Mouse (Mus musculus) midbrain, postnatal 0 days (tissue): ENCODE data around the gene Btbd11. TPM values are rescaled to one million over a fixed set of nuclear protein-coding genes. Genes with fewer than 3 reads are reported as not detected.

Experiments
- ATAC-seq: fragments of 200-750 bp; cut with Nextera tagmentation; 2 replicates; pipeline ENCODE4 v1.8.0; 2017; ENCODE audit warnings: moderate number of reproducible peaks, mild to moderate bottlenecking, moderate TSS enrichment, moderate library complexity; ENCODE audit not compliant: low FRiP score
- DNase-seq: peaks from one replicate; pipeline ENCODE4 v3.0.0-alpha.2; 2015; ENCODE audit warnings: low spot score
- H3K27ac ChIP-seq: fragments of 300-500 bp; sonication (generic); 2 replicates; pipeline ENCODE4 v1.5.1; 2014; ENCODE audit warnings: low read depth, mild to moderate bottlenecking, low read length, mixed read lengths
- H3K27me3 ChIP-seq: fragments of 300-500 bp; sonication (generic); 2 replicates; pipeline ENCODE4 v1.6.1; 2014; ENCODE audit warnings: low read length, control low read depth, mixed read lengths; ENCODE audit not compliant: insufficient read depth
- H3K36me3 ChIP-seq: fragments of 300-500 bp; sonication (generic); 2 replicates; pipeline ENCODE4 v1.6.1; 2014; ENCODE audit warnings: low read length, control low read depth, mixed read lengths; ENCODE audit not compliant: insufficient read depth
- H3K4me1 ChIP-seq: fragments of 300-500 bp; sonication (generic); 2 replicates; pipeline ENCODE4 v1.6.1; 2014; ENCODE audit warnings: mild to moderate bottlenecking, control low read depth, antibody characterized with exemption, low read length, mixed read lengths; ENCODE audit not compliant: insufficient read depth
- H3K4me2 ChIP-seq: fragments of 300-500 bp; sonication (generic); 2 replicates; pipeline ENCODE4 v1.6.1; 2014; ENCODE audit warnings: low read depth, mild to moderate bottlenecking, low read length, mixed read lengths; ENCODE audit not compliant: poor library complexity, severe bottlenecking
- H3K4me3 ChIP-seq: fragments of 300-500 bp; sonication (generic); 2 replicates; pipeline ENCODE4 v1.5.1; 2014; ENCODE audit warnings: low read depth, mild to moderate bottlenecking, low read length, moderate library complexity
- H3K9ac ChIP-seq: fragments of 300-500 bp; sonication (generic); replicated peaks from 2 replicates; pipeline ENCODE4 v1.6.1; 2014; ENCODE audit warnings: mild to moderate bottlenecking, low read length, moderate library complexity, mixed read lengths; ENCODE audit not compliant: poor library complexity, severe bottlenecking
- H3K9me3 ChIP-seq: fragments of 300-500 bp; sonication (generic); 2 replicates; pipeline ENCODE4 v1.6.1; 2016; ENCODE audit warnings: low read length, control low read depth
- CTCF ChIP-seq: IDR thresholded peaks from 2 replicates; pipeline ENCODE4 v1.5.1; 2016; ENCODE audit warnings: antibody characterized with exemption, mild to moderate bottlenecking
- WGBS: fragments of 180-500 bp; shearing (Covaris S2); extraction: QIAGEN DNeasy Blood & Tissue Kit; methylation state at CpG from one replicate; pipeline ENCODE4 v1.1.7; 2014; 5-methylcytosine and 5-hydroxymethylcytosine counted together
- polyA plus RNA-seq: library from polyadenylated mRNA; unstranded; fragments of >200 nt; fragmentation: Nextera tagmentation; extraction: Ambion mirVana; gene quantifications from 2 replicates; pipeline ENCODE4 v1.2.1, GENCODE M21; 2015
- total RNA-seq: library from RNA; depleted of rRNA; stranded (reverse); fragments of >200 nt; gene quantifications from 2 replicates; pipeline ENCODE4 v1.2.3, GENCODE M21; 2014

Gene Btbd11
- total and polyA plus RNA-seq, 2 experiments from 2014 or later = 17.1 to 47.4 TPM

DNA sequence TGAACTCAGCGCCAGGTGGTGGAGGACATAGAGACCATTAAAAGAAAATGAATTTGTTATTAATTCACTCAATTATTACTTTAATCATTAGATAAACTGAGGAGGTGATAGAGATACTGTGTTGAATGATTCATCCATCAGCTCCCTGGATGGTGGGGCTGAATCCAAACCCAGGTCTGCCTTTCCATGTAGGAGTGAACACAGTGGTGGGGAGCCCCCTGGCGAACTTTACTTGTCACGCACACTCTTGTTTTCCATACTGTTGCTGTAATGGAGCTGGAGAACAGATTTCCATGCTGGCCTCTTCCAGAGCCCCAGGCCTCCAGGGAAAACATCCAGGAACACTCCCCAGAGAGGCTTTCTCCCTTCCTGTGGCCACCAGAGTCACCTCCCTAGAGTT lies 50.6 kb downstream of the Btbd11 start:
- ATAC-seq = no peak
- Histone ChIP-seq H3K9ac (no peak overlapping the region), H3K4me3 (no peak overlapping the region), H3K27me3 (no peaks in the 10 kb centered on the region), H3K27ac (no peak overlapping the region), H3K4me1 (no peaks in the 10 kb centered on the region), H3K4me2 (no peak overlapping the region), H3K9me3 (no peaks in the 10 kb centered on the region), H3K36me3 (no peaks in the 10 kb centered on the region)
- no peak for TF ChIP-seq CTCF
- DNase-seq = no peak
- 82% methylated on average over 3 of the region's 3 CpGs for WGBS

DNA sequence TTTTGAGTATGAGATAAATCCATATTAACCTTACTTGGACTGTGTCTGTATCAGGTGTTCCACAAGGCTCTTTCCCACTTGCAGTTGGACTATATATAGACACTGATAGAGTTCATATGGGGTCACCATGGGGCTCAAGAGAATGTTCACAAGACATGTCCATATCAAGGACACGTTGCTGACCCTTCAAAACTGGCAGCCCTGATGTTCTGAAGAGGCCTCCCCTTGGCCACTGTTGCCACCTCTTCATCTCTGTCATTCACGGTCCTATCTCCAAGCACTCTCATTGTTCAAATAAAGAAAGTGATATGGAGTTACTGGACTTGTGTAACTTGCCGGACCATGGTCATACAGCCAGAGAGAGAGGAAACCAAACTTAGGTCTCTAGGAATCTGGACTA lies 56.8 kb downstream of the Btbd11 start:
- no peak overlapping the region for H3K4me3 ChIP-seq
- no peaks in the 10 kb centered on the region for H3K27me3 ChIP-seq
- ATAC-seq = no peak
- TF ChIP-seq CTCF = no peak
- no peak overlapping the region for H3K27ac ChIP-seq
- no peak for DNase-seq
- no peaks in the 10 kb centered on the region for H3K9me3 ChIP-seq
- no peaks in the 10 kb centered on the region; the same call in 1 of the 2 replicates for H3K4me1 ChIP-seq
- H3K4me2 ChIP-seq = no peak overlapping the region
- H3K36me3 ChIP-seq = no peaks in the 10 kb centered on the region
- WGBS = 93% methylated on average over 3 of the region's 3 CpGs
- no peak overlapping the region for H3K9ac ChIP-seq

DNA sequence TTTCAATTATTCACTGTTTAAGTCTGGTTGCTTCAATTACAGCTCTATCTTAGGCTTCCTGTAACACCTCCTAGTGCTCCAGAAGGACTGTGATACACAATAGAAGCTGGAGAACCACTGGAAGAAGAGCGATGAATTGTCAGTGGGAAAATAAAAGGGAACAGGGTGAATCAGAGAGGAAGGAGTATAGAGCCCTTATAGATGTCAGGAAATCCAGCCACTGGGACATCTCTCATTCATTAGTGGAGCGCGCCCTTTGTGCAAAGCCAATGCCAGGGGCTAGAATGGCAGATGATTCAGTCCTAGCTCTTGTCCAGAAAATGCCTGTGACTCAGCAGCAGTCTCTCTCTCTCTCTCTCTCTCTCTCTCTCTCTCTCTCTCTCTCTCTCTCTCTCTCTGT lies 59.3 kb downstream of the Btbd11 start:
- Histone ChIP-seq H3K4me2 (no peak overlapping the region), H3K27ac (no peak overlapping the region), H3K36me3 (no peaks in the 10 kb centered on the region), H3K9me3 (no peaks in the 10 kb centered on the region), H3K4me1 (peaks cover 2% of the 10 kb centered on the region; the same call in 1 of the 2 replicates), H3K9ac (no peak overlapping the region), H3K4me3 (no peak overlapping the region), H3K27me3 (no peaks in the 10 kb centered on the region)
- no peak for TF ChIP-seq CTCF
- ATAC-seq (no peak), DNase-seq (no peak)
- WGBS = 86% methylated on average over 3 of the region's 3 CpGs

DNA sequence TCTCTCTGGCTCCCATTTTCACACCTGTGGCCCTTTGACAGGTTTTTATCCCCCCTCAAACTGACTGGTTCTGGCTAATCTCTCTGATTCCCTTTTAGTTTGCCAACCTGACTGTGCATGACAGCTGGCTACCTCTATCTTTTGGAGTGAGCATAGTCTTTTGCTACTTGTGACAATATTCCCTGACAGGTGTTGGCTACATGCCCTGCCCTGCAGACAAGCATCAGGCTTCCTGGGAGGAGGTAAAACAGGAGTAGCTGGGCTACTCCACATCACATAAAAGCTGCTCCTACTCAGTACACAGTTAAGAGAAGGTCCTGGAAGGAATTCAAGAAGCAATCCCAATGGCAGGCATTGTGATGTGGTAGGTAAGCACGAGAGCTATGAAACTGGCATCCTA lies 60.1 kb downstream of the Btbd11 start:
- peaks cover 2% of the 10 kb centered on the region; the same call in 1 of the 2 replicates for H3K4me1 ChIP-seq
- WGBS = 75% methylated on average over 1 of the region's 1 CpGs
- no peak overlapping the region for H3K4me3 ChIP-seq
- ATAC-seq (no peak), DNase-seq (no peak)
- no peaks in the 10 kb centered on the region for H3K27me3 ChIP-seq
- no peak overlapping the region for H3K27ac ChIP-seq
- H3K9ac ChIP-seq = no peak overlapping the region
- TF ChIP-seq CTCF = no peak
- no peaks in the 10 kb centered on the region for H3K36me3 ChIP-seq
- no peak overlapping the region for H3K4me2 ChIP-seq
- no peaks in the 10 kb centered on the region for H3K9me3 ChIP-seq

DNA sequence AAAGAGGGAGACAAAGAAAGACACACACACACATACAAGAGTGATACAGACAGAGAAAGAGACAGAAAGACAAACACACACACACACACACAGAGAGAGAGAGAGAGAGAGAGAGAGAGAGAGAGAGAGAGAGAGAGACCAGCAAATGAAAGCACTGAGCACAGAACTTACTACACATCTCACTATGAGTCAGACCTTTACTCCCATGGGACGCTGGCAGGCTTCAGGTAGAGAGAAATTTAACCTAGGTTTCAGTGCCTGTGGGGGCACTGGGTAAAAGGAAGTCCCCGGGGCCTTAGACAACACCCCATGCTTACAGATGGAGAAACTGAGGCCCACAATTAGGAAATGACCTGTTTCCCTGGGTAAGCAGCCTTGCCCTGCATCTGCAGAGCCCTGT lies 61.3 kb downstream of the Btbd11 start:
- H3K9ac ChIP-seq = no peak overlapping the region
- no peaks in the 10 kb centered on the region for H3K9me3 ChIP-seq
- H3K36me3 ChIP-seq = no peaks in the 10 kb centered on the region
- ATAC-seq (no peak), DNase-seq (no peak)
- 84% methylated on average over 2 of the region's 2 CpGs for WGBS
- no peak overlapping the region for H3K4me3 ChIP-seq
- H3K4me1 ChIP-seq = peaks cover 2% of the 10 kb centered on the region; the same call in 1 of the 2 replicates
- TF ChIP-seq CTCF = no peak
- H3K4me2 ChIP-seq = no peak overlapping the region
- no peak overlapping the region for H3K27ac ChIP-seq
- H3K27me3 ChIP-seq = no peaks in the 10 kb centered on the region

DNA sequence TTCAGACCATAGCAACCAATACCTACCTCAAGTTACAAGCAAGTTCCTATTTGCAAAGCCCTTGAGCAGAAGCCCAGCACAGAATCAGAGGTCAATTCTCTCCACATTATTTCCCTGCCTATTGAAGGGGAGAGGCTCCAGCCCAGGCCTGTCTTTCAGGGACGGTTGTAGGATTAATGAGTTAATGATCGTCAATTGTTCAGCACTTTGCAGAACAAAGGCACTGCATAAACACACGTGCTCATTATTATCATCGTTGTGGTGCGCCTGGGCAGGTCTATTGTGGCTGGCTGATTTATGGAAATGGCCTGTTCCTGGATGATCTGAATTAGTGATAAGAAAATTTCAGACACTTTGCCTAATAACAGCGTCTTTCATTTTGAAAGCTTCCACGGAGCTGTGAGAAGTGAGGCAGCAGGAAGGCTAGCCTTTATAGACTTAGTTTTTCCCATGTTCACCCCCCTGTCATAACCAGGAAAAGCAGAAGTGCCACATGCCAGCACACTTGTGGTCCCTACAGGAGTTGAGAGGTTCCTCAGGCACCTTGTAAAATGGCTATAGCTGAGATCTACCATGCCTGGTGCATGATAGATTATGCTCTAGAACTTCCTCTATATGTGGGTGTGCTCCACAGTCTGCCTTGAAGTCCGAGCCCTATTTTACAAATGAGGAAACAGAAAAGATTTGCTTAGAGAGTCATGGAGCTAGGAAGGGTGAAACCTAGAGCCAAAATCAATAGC lies 65.2 kb downstream of the Btbd11 start:
- no peak for TF ChIP-seq CTCF
- Histone ChIP-seq H3K4me2 (no peak overlapping the region), H3K27ac (no peak overlapping the region), H3K27me3 (no peaks in the 10 kb centered on the region), H3K9ac (no peak overlapping the region), H3K36me3 (no peaks in the 10 kb centered on the region), H3K9me3 (no peaks in the 10 kb centered on the region), H3K4me3 (no peak overlapping the region), H3K4me1 (0 out of 2 replicates have a peak, but pooled peaks cover 2% of the 10 kb centered on the region)
- no peak for ATAC-seq
- DNase-seq = no peak
- 41% methylated on average over 8 of the region's 8 CpGs for WGBS
